Mouse (Mus musculus): ENCODE results near the gene Safb. TPM values are rescaled to one million over a fixed set of nuclear protein-coding genes. Genes with fewer than 3 reads are reported as not detected.

Safb gene
- polyA plus RNA-seq, 1 experiment from 2014 or later: 83.6 TPM

- no peak for DNase-seq (ENCODE audit: low spot score)
These were observed 58.6 kb downstream of the Safb start for GRCm38 (mm10) chr17:56643237-56643636.

GRCm38 (mm10) chr17:56647546-56647945 is 62.9 kb downstream of the Safb start:
- DNase-seq (ENCODE audit: low spot score): no peak

GRCm38 (mm10) chr17:56651801-56652200 is 67.2 kb downstream of the Safb start:
- no peak for DNase-seq (ENCODE audit: low spot score)

GRCm38 (mm10) chr17:56654771-56655170 is 70.1 kb downstream of the Safb start:
- no peak for DNase-seq (ENCODE audit: low spot score)

- DNase-seq (ENCODE audit: low spot score): no peak
These were observed 70.7 kb downstream of the Safb start for GRCm38 (mm10) chr17:56655311-56655710.

Other genes starting within 250 kb of the Safb start
- gene Ptprs, start 108.3 kb upstream of the Safb start, polyA plus RNA-seq (2015; fragmentation: Nextera tagmentation; extraction: Ambion mirVana): 24.2 and 29.9 TPM in 2 replicates
- not detected in 2 replicates for gene Znrf4, start 72.4 kb upstream of the Safb start, polyA plus RNA-seq (2015; fragmentation: Nextera tagmentation; extraction: Ambion mirVana)
- gene Gm20219, start 30.4 kb upstream of the Safb start, polyA plus RNA-seq (2015; fragmentation: Nextera tagmentation; extraction: Ambion mirVana): 0.98 and 1.7 TPM in 2 replicates
- gene Safb2, start 240 bp upstream of the Safb start, polyA plus RNA-seq (2015; fragmentation: Nextera tagmentation; extraction: Ambion mirVana): 54.7 and 74.6 TPM in 2 replicates
- gene 2410015M20Rik, start 24.9 kb downstream of the Safb start, polyA plus RNA-seq (2015; fragmentation: Nextera tagmentation; extraction: Ambion mirVana): 306 and 315 TPM in 2 replicates
- gene Rpl36, start 28.6 kb downstream of the Safb start, polyA plus RNA-seq (2015; fragmentation: Nextera tagmentation; extraction: Ambion mirVana): 2,991 and 3,020 TPM in 2 replicates
- gene Lonp1, start 42.1 kb downstream of the Safb start, polyA plus RNA-seq (2015; fragmentation: Nextera tagmentation; extraction: Ambion mirVana): 40.1 and 41.0 TPM in 2 replicates
- gene Catsperd, start 43.3 kb downstream of the Safb start, polyA plus RNA-seq (2015; fragmentation: Nextera tagmentation; extraction: Ambion mirVana): 0.09 and 0.57 TPM in 2 replicates
- gene Ranbp3, start 88.5 kb downstream of the Safb start, polyA plus RNA-seq (2015; fragmentation: Nextera tagmentation; extraction: Ambion mirVana): 76.2 and 81.4 TPM in 2 replicates
- gene Ndufa11, start 132.9 kb downstream of the Safb start, polyA plus RNA-seq (2015; fragmentation: Nextera tagmentation; extraction: Ambion mirVana): 821 and 873 TPM in 2 replicates
- 20.3 and 26.9 TPM in 2 replicates for gene Vmac, start 133.2 kb downstream of the Safb start, polyA plus RNA-seq (2015; fragmentation: Nextera tagmentation; extraction: Ambion mirVana)
- gene Nrtn, start 172.7 kb downstream of the Safb start, polyA plus RNA-seq (2015; fragmentation: Nextera tagmentation; extraction: Ambion mirVana): 17.3 and 23.6 TPM in 2 replicates
- 34.0 and 36.5 TPM in 2 replicates for gene Dus3l, start 179.9 kb downstream of the Safb start, polyA plus RNA-seq (2015; fragmentation: Nextera tagmentation; extraction: Ambion mirVana)
- gene Prr22, start 185.4 kb downstream of the Safb start, polyA plus RNA-seq (2015; fragmentation: Nextera tagmentation; extraction: Ambion mirVana): 0.40 and 0.68 TPM in 2 replicates
- gene Rfx2, start 246.2 kb downstream of the Safb start, polyA plus RNA-seq (2015; fragmentation: Nextera tagmentation; extraction: Ambion mirVana): 3.0 and 3.2 TPM in 2 replicates